8 mouse cellular contexts compared by ENCODE assay signal in genomic region chr13:9017190-9017589, GRCm38 (mm10). TPM values are rescaled to one million over a fixed set of nuclear protein-coding genes. Genes with fewer than 3 reads are reported as not detected.
DNase-seq lines count a peak whose midpoint lies in the region; ATAC-seq and TF ChIP-seq lines count a peak whose summit lies in the region.

No protein-coding gene starts in this region.

- no peaks in the 10 kb centered on the region for H3K36me3 ChIP-seq in C2C12 (ENCODE audit: control insufficient read depth, insufficient read depth)
- no peaks in the 10 kb centered on the region for H3K36me3 ChIP-seq in liver, embryonic 12.5 days

- no peaks in the 10 kb centered on the region for H3K27me3 ChIP-seq in cerebellum, adult 2 months (ENCODE audit: control insufficient read depth, insufficient read depth, low read length)
- H3K27me3 ChIP-seq in C2C12 (ENCODE audit: control insufficient read depth, insufficient read depth, insufficient read length) = no peaks in the 10 kb centered on the region
- H3K27me3 ChIP-seq in liver, embryonic 12.5 days (replicated peaks) = no peaks in the 10 kb centered on the region

- intact Hi-C loops in heart, postnatal 25 days (cut with DNase I) = no loop called here

- WGBS in cerebellum, adult 2 months = 4% methylated on average over 8 of the region's 8 CpGs
- 51% methylated on average over 8 of the region's 8 CpGs for WGBS in liver, embryonic 12.5 days (ENCODE audit: insufficient replicate concordance)

- no peak for ATAC-seq in liver, embryonic 12.5 days

- TF ChIP-seq CTCF in cerebellum, adult 2 months (IDR thresholded peaks at IDR 0.05; ENCODE audit: borderline replicate concordance, insufficient read depth, low read depth, low read length) = no peak
- no peak for TF ChIP-seq CTCF in C2C12 (IDR thresholded peaks at IDR 0.05; ENCODE audit: control insufficient read depth, insufficient read depth, insufficient read length)

- peak; percentile 22 to 34 for DNase-seq in cerebellum, adult 2 months
- no peak for DNase-seq in cerebellum, adult 11 months
- peak; percentile 36 to 52 for DNase-seq in cerebellum, postnatal 10 days
- no peak for DNase-seq in testis, postnatal 10 days (ENCODE audit: low spot score)
- no peak for DNase-seq in heart, postnatal 25 days (ENCODE audit: low spot score)
- no peak for DNase-seq in ovary, adult 18-20 months (ENCODE audit: low spot score)

- no peak overlapping the region for H3K27ac ChIP-seq in cerebellum, adult 2 months (ENCODE audit: insufficient read depth, low read length)
- peak overlapping the region; percentile 7; the same call in 1 of the 2 replicates for H3K27ac ChIP-seq in liver, embryonic 12.5 days

- H3K79me2 ChIP-seq in C2C12 (ENCODE audit: control insufficient read depth, insufficient read depth) = no peaks in the 10 kb centered on the region

- no peak for TF ChIP-seq POLR2A in cerebellum, adult 2 months (IDR thresholded peaks at IDR 0.05; ENCODE audit: borderline replicate concordance, insufficient read depth, low read length)

- H3K9ac ChIP-seq in liver, embryonic 12.5 days = no peak overlapping the region

- no peak overlapping the region for H3K4me2 ChIP-seq in liver, embryonic 12.5 days

- no peaks in the 10 kb centered on the region for H3K79me3 ChIP-seq in C2C12 (ENCODE audit: low read depth)

- H3K4me3 ChIP-seq in cerebellum, adult 2 months (replicated peaks; ENCODE audit: insufficient read depth, low read depth, low read length) = no peak overlapping the region
- no peak overlapping the region for H3K4me3 ChIP-seq in C2C12 (ENCODE audit: insufficient read depth, poor library complexity, severe bottlenecking)
- H3K4me3 ChIP-seq in liver, embryonic 12.5 days = no peak overlapping the region

- no peaks in the 10 kb centered on the region for H3K4me1 ChIP-seq in cerebellum, adult 2 months (ENCODE audit: control insufficient read depth, insufficient read depth, low read length)
- peaks cover 69% of the 10 kb centered on the region for H3K4me1 ChIP-seq in liver, embryonic 12.5 days

- no peaks in the 10 kb centered on the region for H3K9me3 ChIP-seq in liver, embryonic 12.5 days (replicated peaks)

- H3ac ChIP-seq in C2C12 (ENCODE audit: control insufficient read depth, insufficient read length, low read depth) = no peak overlapping the region

TF ChIP-seq in C2C12, 6 proteins besides CTCF, POLR2A, EP300 and RAD21:
- TF ChIP-seq CEBPB (IDR thresholded peaks at IDR 0.05; ENCODE audit: low read depth) = peak; percentile 42
- TF ChIP-seq MAX (IDR thresholded peaks at IDR 0.05) = no peak
- no peak for TF ChIP-seq MYOD1 (IDR thresholded peaks at IDR 0.05; ENCODE audit: control insufficient read depth, insufficient read length, low read depth)
- no peak for TF ChIP-seq USF1 (IDR thresholded peaks at IDR 0.05; ENCODE audit: low read depth)

RNA-seq across cellular contexts. Expression of gene Gtpbp4, which starts 21.3 kb away (rescaled TPM):
- 24.1 and 24.9 TPM in 2 replicates for polyA plus RNA-seq in cerebellum, adult 2 months (2012; rRNA removed)
- polyA plus RNA-seq in C2C12 (2012; fragmentation: generic; extraction: Trizol) = 27.7 TPM
- 65.7 and 70.3 TPM in 2 replicates for polyA plus RNA-seq in liver, embryonic 12.5 days (2016; fragmentation: Nextera tagmentation; extraction: Ambion mirVana)
- 10 to 100 TPM; 38.4 to 40.2 TPM for total RNA-seq in heart, postnatal 25 days (2021)

Comparison
In these comparisons a context has a peak if more than half of its experiments do, and no peak if none do; other contexts are left out.
1. DNase-seq: peak in cerebellum, adult 2 months (2 of 2) and cerebellum, postnatal 10 days (2 of 2); none in cerebellum, adult 11 months (single experiment), testis, postnatal 10 days (single experiment), heart, postnatal 25 days (single experiment) and ovary, adult 18-20 months (single experiment).